Mouse (Mus musculus) cerebellum, adult 8-10 months (tissue): ENCODE measurements at regions not wholly inside any gene's neighbourhood (a gene's known extent, or its start where the extent isn't known, plus 50 kb on each side); places are given as distances from the start of the nearest gene placed in this dataset.

Experiments used
- DNase-seq: peaks from one replicate; pipeline ENCODE4 v3.0.0; 2022

GRCm38 (mm10) chr13:37621319-37622050 is 156.7 kb upstream of the Rreb1 start:
- no peak for DNase-seq

- no peak for DNase-seq
Observed at GRCm38 (mm10) chr13:37622366-37623088, 155.7 kb upstream of the Rreb1 start.

GRCm38 (mm10) chr13:37624741-37625140 is 153.5 kb upstream of the Rreb1 start:
- no peak for DNase-seq

GRCm38 (mm10) chr13:37625532-37626235 is 152.5 kb upstream of the Rreb1 start:
- DNase-seq, result no peak

GRCm38 (mm10) chr13:37628391-37629270 is 149.6 kb upstream of the Rreb1 start:
- no peak for DNase-seq

- DNase-seq, result no peak
Observed at GRCm38 (mm10) chr13:37629271-37629899, 148.8 kb upstream of the Rreb1 start.

- DNase-seq, result no peak
Observed at GRCm38 (mm10) chr13:37632835-37633440, 145.3 kb upstream of the Rreb1 start.

GRCm38 (mm10) chr13:37636363-37636762 is 141.8 kb upstream of the Rreb1 start:
- DNase-seq, result no peak

GRCm38 (mm10) chr13:37637151-37637550 is 141.0 kb upstream of the Rreb1 start:
- DNase-seq, result no peak

- no peak for DNase-seq
Observed at GRCm38 (mm10) chr13:37638071-37638511, 140.1 kb upstream of the Rreb1 start.

- no peak for DNase-seq
Observed at GRCm38 (mm10) chr13:37642410-37643093, 135.6 kb upstream of the Rreb1 start.

- DNase-seq, result no peak
Observed at GRCm38 (mm10) chr13:37644751-37645181, 133.4 kb upstream of the Rreb1 start.

GRCm38 (mm10) chr13:37649467-37650080 is 128.6 kb upstream of the Rreb1 start:
- DNase-seq, result no peak

- DNase-seq, result no peak
Observed at GRCm38 (mm10) chr13:37651221-37651946, 126.8 kb upstream of the Rreb1 start.

GRCm38 (mm10) chr13:37654651-37655050 is 123.5 kb upstream of the Rreb1 start:
- no peak for DNase-seq

- DNase-seq, result peak; percentile 2
Observed at GRCm38 (mm10) chr13:37657248-37657647, 121.0 kb upstream of the Rreb1 start.

GRCm38 (mm10) chr13:37658034-37658433 is 120.2 kb upstream of the Rreb1 start:
- no peak for DNase-seq

GRCm38 (mm10) chr13:37658519-37658918 is 119.7 kb upstream of the Rreb1 start:
- DNase-seq, result no peak

- no peak for DNase-seq
Observed at GRCm38 (mm10) chr13:37660083-37660482, 118.1 kb upstream of the Rreb1 start.

GRCm38 (mm10) chr13:37660668-37661067 is 117.5 kb upstream of the Rreb1 start:
- DNase-seq, result no peak
